Mouse (Mus musculus): ENCODE measurements around the gene Chfr. TPM values are rescaled to one million over a fixed set of nuclear protein-coding genes. Genes with fewer than 3 reads are reported as not detected.

Gene Chfr
- 92.6 TPM for total RNA-seq (2023)

GRCm38 (mm10) chr5:110135293-110136086 is at the start of gene Chfr:
Gene Chfr (plus strand): TSS chr5:110135842.

DNA sequence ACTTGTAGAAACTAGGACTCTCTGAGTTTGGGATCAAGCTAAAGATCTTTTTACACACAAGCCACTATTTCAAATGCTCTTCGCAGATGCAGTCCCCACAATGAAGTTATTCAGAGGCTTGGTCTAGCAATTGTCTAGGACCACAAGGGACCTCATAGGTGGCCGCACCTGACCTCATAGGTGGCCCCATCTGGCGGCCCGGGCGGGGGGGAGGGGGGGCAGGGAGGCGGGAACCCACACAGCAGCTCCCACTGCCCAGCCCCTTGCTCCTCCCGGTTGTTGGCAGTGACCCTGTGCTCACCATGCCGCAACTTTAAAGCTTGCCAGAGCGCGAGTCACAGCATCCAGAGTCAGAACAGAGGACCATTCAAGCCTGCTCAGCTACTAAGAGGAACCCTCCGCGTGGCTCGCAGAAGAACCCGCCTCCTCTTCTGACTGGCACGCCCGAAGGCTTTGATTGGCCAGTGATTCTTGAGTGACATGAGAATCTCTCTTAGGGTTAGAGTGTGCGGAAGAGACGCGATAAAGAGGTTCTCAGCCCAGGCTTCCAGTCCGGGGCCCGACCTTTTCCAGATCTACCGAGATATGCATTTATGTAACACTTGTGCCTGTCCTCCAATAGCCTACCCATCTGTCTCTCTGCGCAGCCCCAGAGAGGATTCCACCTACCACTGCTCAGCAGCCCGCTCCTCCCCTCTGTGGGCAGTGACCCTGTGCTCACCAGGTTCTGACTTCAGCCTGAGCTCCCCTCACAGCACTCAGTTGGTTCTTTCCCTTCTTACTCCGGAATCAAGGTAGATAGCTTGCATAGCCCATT is 41.4 kb upstream of the Chfr start, which contains the start of gene Gm35315:
Gene Gm35315 (minus strand): TSS at position 391 of the 817 bp plus-strand sequence.

GRCm38 (mm10) chr5:110099656-110100580 is 35.7 kb upstream of the Chfr start, which contains the start of gene Plcxd1:
Gene Plcxd1 (plus strand): TSS chr5:110099969.

DNA sequence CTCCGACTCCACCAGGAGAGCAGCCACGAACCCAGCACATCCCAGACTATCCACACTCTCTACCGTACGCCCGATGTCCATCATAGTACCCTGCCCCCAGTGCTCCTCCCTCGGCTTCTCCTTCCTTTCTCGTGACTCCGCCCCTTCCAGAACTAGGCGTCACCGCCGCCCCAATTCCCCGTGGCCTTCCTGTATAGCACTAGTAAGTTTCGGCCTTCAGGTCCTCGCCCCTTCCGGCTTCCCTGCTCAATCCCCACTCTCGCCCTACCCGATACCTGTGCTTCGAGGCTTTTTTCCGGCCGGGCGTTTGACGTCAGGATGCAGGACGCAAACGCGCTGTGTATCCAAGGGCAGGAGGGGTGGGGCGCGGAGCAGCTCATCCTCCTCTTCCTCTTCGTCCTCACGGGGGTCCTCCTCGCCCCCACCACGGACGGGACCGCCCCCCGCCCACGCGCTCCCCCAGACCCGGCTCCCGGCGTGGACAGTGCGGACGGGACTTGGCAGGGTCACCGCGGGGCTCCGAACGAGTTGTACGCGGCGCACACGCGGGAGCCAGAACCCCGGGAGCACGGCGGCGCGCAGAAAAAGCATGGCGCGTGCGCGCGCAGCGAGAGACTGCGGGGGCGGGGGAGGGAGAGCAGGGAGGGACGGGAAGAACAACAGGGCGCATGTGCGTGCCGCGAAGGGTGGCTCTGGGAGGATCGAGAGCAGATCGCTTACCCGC is 27.9 kb upstream of the Chfr start, which contains the start of gene Gtpbp6:
Gene Gtpbp6 (minus strand): TSS at position 617 of the 724 bp plus-strand sequence.

DNA sequence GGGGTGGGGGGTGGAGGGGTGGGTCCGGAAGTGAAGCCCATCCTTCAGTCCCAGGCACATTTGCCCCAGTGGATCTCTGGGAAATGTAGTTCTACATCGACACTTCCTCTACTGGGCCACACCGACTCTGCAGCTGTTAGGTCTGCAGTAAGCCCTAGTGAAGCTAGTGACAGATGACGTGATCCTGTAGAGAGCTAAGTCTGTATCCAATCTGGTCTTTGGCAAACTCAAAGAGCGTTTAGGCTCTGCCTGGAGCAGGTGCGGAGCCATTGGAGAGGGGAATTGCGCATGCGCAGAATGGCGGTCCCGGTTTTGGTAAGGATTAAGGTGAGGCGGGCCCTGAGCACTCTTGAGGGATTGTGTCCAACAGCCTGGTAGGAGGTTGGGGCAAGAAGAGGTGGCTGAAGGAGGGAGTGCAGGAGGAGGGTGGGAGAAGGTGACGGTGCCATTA is 25.6 kb upstream of the Chfr start, which contains the start of gene Zfp605:
Gene Zfp605 (plus strand): TSS at position 102 of the 451 bp plus-strand sequence.

GRCm38 (mm10) chr5:110176362-110177020 is 40.8 kb downstream of the Chfr start, which contains the start of gene Golga3:
Gene Golga3 (plus strand): TSS chr5:110176701.

Other genes starting within 250 kb of the Chfr start
- 15.4 TPM for gene Gm15446, start 212.4 kb upstream of the Chfr start, total RNA-seq (2023)
- 18.3 TPM for gene Zfp932, start 139.3 kb upstream of the Chfr start, total RNA-seq (2023)
- gene Gm17655, start 63.3 kb upstream of the Chfr start, total RNA-seq (2023) = 13.7 TPM
- 0.32 TPM for gene Gm35315, start 41.4 kb upstream of the Chfr start, total RNA-seq (2023)
- gene Plcxd1, start 35.9 kb upstream of the Chfr start, total RNA-seq (2023) = 0.41 TPM
- gene Gtpbp6, start 27.6 kb upstream of the Chfr start, total RNA-seq (2023) = 84.8 TPM
- gene Zfp605, start 25.8 kb upstream of the Chfr start, total RNA-seq (2023) = 3.6 TPM
- gene Golga3, start 40.9 kb downstream of the Chfr start, total RNA-seq (2023) = 32.5 TPM
- 46.8 TPM for gene Ankle2, start 95.2 kb downstream of the Chfr start, total RNA-seq (2023)
- gene Pgam5, start 134.1 kb downstream of the Chfr start, total RNA-seq (2023) = 39.0 TPM
- 1.2 TPM for gene Pxmp2, start 150.3 kb downstream of the Chfr start, total RNA-seq (2023)
- 6.1 TPM for gene Pole, start 150.5 kb downstream of the Chfr start, total RNA-seq (2023)
- 0.29 TPM for gene P2rx2, start 207.4 kb downstream of the Chfr start, total RNA-seq (2023)
- gene Lrcol1, start 208.9 kb downstream of the Chfr start, total RNA-seq (2023) = not detected